Mouse (Mus musculus) small intestine, adult 2 months (tissue): ENCODE data around the gene Cnih2.

Source experiments
- CTCF ChIP-seq: fragments of 200-500 bp; IDR thresholded peaks from 2 replicates; pipeline ENCODE4 v1.5.1; 2012; ENCODE audit warnings: low read depth, mild to moderate bottlenecking, control low read depth, inconsistent platforms, low read length, moderate library complexity, mixed read lengths; ENCODE audit not compliant: insufficient replicate concordance, insufficient read length; ENCODE audit errors: extremely low read depth
- POLR2A ChIP-seq: fragments of 200-500 bp; IDR thresholded peaks from 2 replicates; pipeline ENCODE4 v1.6.1; 2012; ENCODE audit warnings: low read depth, mild to moderate bottlenecking, control low read depth, inconsistent platforms, low read length, moderate library complexity

DNA sequence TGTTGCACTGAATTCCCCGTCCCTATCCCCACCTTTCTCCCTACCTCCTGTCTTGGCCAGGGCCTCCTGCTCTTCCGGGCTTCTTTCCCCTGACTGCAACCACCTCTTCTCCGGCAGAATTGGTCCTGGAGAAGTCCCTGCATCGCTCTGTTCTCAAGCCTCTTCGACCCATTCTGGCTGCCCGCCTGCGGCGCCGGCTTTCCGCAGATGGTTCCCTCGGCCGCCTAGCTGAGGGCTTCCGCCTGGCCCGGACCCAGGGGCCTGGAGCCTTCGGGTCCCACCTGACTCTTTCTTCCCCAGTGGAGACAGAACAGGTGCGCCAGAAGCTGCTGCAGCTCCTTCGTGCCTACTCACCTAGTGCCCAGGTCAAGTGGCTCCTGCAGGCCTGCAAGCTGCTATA is 45.5 kb downstream of the Cnih2 start:
- no peak for TF ChIP-seq CTCF
- TF ChIP-seq POLR2A, result no peak
